Mouse (Mus musculus) adrenal gland, adult 18-20 months (tissue): ENCODE measurements around the gene Uggt1. TPM values are rescaled to one million over a fixed set of nuclear protein-coding genes. Genes with fewer than 3 reads are reported as not detected.

ENCODE experiments used
- DNase-seq, 2 experiments: peaks; one replicate each; pipeline ENCODE4 v3.0.0; 2021 to 2022; ENCODE audit warnings: low spot score in 2 of 2
- total RNA-seq, 2 experiments: library from RNA; stranded (reverse); gene quantifications; 1 replicate in 1 of 2; 2 replicates in 1 of 2; pipeline ENCODE4 v1.2.3; 2021

Gene Uggt1
- total RNA-seq, 2 experiments from 2014 or later = 37.4 to 46.4 TPM

GRCm38 (mm10) chr1:36191966-36192365 is 52.6 kb downstream of the Uggt1 start:
- DNase-seq = no peak

- no peak for DNase-seq
These were observed 64.5 kb downstream of the Uggt1 start for GRCm38 (mm10) chr1:36180038-36180437.

GRCm38 (mm10) chr1:36173461-36173860 is 71.1 kb downstream of the Uggt1 start:
- DNase-seq = no peak

- DNase-seq = no peak
These were observed 71.6 kb downstream of the Uggt1 start for GRCm38 (mm10) chr1:36172941-36173340.

- no peak for DNase-seq
These were observed 81.8 kb downstream of the Uggt1 start for GRCm38 (mm10) chr1:36162687-36163086.

- no peak for DNase-seq
These were observed 83.3 kb downstream of the Uggt1 start for GRCm38 (mm10) chr1:36161208-36161607.

GRCm38 (mm10) chr1:36160246-36160645 is 84.3 kb downstream of the Uggt1 start:
- DNase-seq = no peak

GRCm38 (mm10) chr1:36149411-36149810 is 95.1 kb downstream of the Uggt1 start:
- no peak for DNase-seq

- no peak for DNase-seq
These were observed 95.7 kb downstream of the Uggt1 start for GRCm38 (mm10) chr1:36148809-36149208.

GRCm38 (mm10) chr1:36145050-36145449 is 99.5 kb downstream of the Uggt1 start:
- no peak for DNase-seq

GRCm38 (mm10) chr1:36140311-36140710 is 104.2 kb downstream of the Uggt1 start:
- no peak for DNase-seq

- peak; percentile 85 to 86 for DNase-seq
These were observed 109.9 kb downstream of the Uggt1 start for GRCm38 (mm10) chr1:36134584-36134983.

GRCm38 (mm10) chr1:36133647-36134046 is 110.9 kb downstream of the Uggt1 start:
- DNase-seq = no peak

- no peak for DNase-seq
These were observed 111.5 kb downstream of the Uggt1 start for GRCm38 (mm10) chr1:36133041-36133440.

- DNase-seq = no peak
These were observed 112.3 kb downstream of the Uggt1 start for GRCm38 (mm10) chr1:36132211-36132610.

GRCm38 (mm10) chr1:36131766-36132165 is 112.8 kb downstream of the Uggt1 start:
- DNase-seq = no peak

- no peak for DNase-seq
These were observed 113.4 kb downstream of the Uggt1 start for GRCm38 (mm10) chr1:36131154-36131553.

- peak; percentile 30 to 39 for DNase-seq
These were observed 114.0 kb downstream of the Uggt1 start for GRCm38 (mm10) chr1:36130307-36131035.

GRCm38 (mm10) chr1:36129881-36130280 is 114.6 kb downstream of the Uggt1 start:
- DNase-seq = no peak

GRCm38 (mm10) chr1:36129126-36129525 is 115.4 kb downstream of the Uggt1 start:
- no peak for DNase-seq

- DNase-seq = peak in 1 of 2 experiments; percentile 51
These were observed 119.4 kb downstream of the Uggt1 start for GRCm38 (mm10) chr1:36125076-36125475.

- no peak for DNase-seq
These were observed 123.3 kb downstream of the Uggt1 start for GRCm38 (mm10) chr1:36121172-36121571.

GRCm38 (mm10) chr1:36119426-36119825 is 125.1 kb downstream of the Uggt1 start:
- no peak for DNase-seq
